Mouse (Mus musculus) MEL (cell line): ENCODE results near the gene Psmd11.

Source experiments
- CTCF ChIP-seq, 3 experiments: IDR thresholded peaks in 2 of 3; conservative IDR thresholded peaks in 1 of 3; 2 replicates each; pipeline ENCODE4 v1.5.1; 2011 to 2012; ENCODE audit warnings: low read length in 3 of 3, low read depth in 2 of 3, mild to moderate bottlenecking in 2 of 3, improper control_type of control experiment in 1 of 3, inconsistent platforms in 1 of 3, mixed read lengths in 1 of 3, moderate library complexity in 1 of 3; ENCODE audit not compliant: control insufficient read depth in 1 of 3, insufficient read depth in 1 of 3, poor library complexity in 1 of 3, severe bottlenecking in 1 of 3
- ELF1 ChIP-seq: IDR thresholded peaks from 2 replicates; pipeline ENCODE4 v1.6.1; 2014; ENCODE audit warnings: low read depth, mild to moderate bottlenecking, inconsistent platforms, low read length, improper control_type of control experiment, moderate library complexity
- EP300 ChIP-seq, 2 experiments: IDR thresholded peaks; 2 replicates each; pipeline ENCODE4 v1.6.1; 2011; ENCODE audit warnings: improper control_type of control experiment in 2 of 2, low read length in 2 of 2, low read depth in 1 of 2, mild to moderate bottlenecking in 1 of 2
- NRF1 ChIP-seq: IDR thresholded peaks from 2 replicates; pipeline ENCODE4 v1.6.1; 2014; ENCODE audit warnings: low read depth, mild to moderate bottlenecking, inconsistent platforms, low read length, improper control_type of control experiment, moderate library complexity; ENCODE audit not compliant: poor library complexity, insufficient read depth, severe bottlenecking
- POLR2A ChIP-seq, 2 experiments: IDR thresholded peaks; 2 replicates each; pipeline ENCODE4 v1.6.1; 2011 to 2012; ENCODE audit warnings: low read length in 2 of 2, mild to moderate bottlenecking in 2 of 2, control low read depth in 1 of 2, improper control_type of control experiment in 1 of 2, low read depth in 1 of 2, moderate library complexity in 1 of 2; ENCODE audit not compliant: control insufficient read depth in 1 of 2, insufficient read depth in 1 of 2, poor library complexity in 1 of 2
- POLR2AphosphoS2 ChIP-seq: IDR thresholded peaks from 2 replicates; pipeline ENCODE4 v1.6.1; 2011; ENCODE audit warnings: low read length, improper control_type of control experiment
- SMC3 ChIP-seq: IDR thresholded peaks from 2 replicates; pipeline ENCODE4 v1.6.1; 2011; ENCODE audit warnings: low read depth, low read length, improper control_type of control experiment
- UBTF ChIP-seq: IDR thresholded peaks from 2 replicates; pipeline ENCODE4 v1.6.1; 2012; ENCODE audit warnings: low read depth, mild to moderate bottlenecking, inconsistent platforms, low read length, improper control_type of control experiment, moderate library complexity, borderline replicate concordance; ENCODE audit not compliant: insufficient read depth
- ZNF384 ChIP-seq: IDR thresholded peaks from 2 replicates; pipeline ENCODE4 v1.6.1; 2012; ENCODE audit warnings: low read depth, mild to moderate bottlenecking, inconsistent platforms, low read length, improper control_type of control experiment

- TF ChIP-seq UBTF (no peak), POLR2A (IDR thresholded peaks at IDR 0.05; ENCODE audit: control insufficient read depth in 1 of 2, insufficient read depth in 1 of 2, low read depth in 1 of 2, low read length in 2 of 2, poor library complexity in 1 of 2) (no peak), CTCF (IDR thresholded peaks at IDR 0.05 in 2 of 3, conservative IDR thresholded peaks at IDR 0.05 in 1 of 3; ENCODE audit: control insufficient read depth in 1 of 3, insufficient read depth in 1 of 3, low read depth in 2 of 3, low read length in 3 of 3, poor library complexity in 1 of 3, severe bottlenecking in 1 of 3) (no peak), POLR2AphosphoS2 (no peak), EP300 (IDR thresholded peaks at IDR 0.05; ENCODE audit: low read depth in 1 of 2, low read length in 2 of 2) (no peak), SMC3 (no peak), NRF1 (no peak), ZNF384 (no peak), ELF1 (no peak)
These were observed 69.0 kb downstream of the Psmd11 start for GRCm38 (mm10) chr11:80497225-80497919.
